Mouse (Mus musculus) limb, embryonic 15.5 days (tissue): ENCODE data around the gene Etfrf1. TPM values are rescaled to one million over a fixed set of nuclear protein-coding genes. Genes with fewer than 3 reads are reported as not detected.

Experiments
- ATAC-seq: fragments of 200-750 bp; cut with Nextera tagmentation; 2 replicates; pipeline ENCODE4 v1.8.0; 2017; ENCODE audit warnings: low read depth, moderate TSS enrichment; ENCODE audit not compliant: insufficient number of reproducible peaks, low FRiP score, low TSS enrichment
- H3K27ac ChIP-seq: fragments of 300-500 bp; sonication (generic); 2 replicates; pipeline ENCODE4 v1.5.1; 2015; ENCODE audit warnings: moderate library complexity, mild to moderate bottlenecking, inconsistent platforms
- H3K27me3 ChIP-seq: fragments of 300-500 bp; sonication (generic); 2 replicates; pipeline ENCODE4 v1.6.1; 2015; ENCODE audit warnings: inconsistent platforms
- H3K36me3 ChIP-seq: fragments of 300-500 bp; sonication (generic); 2 replicates; pipeline ENCODE4 v1.6.1; 2015; ENCODE audit warnings: inconsistent platforms
- H3K4me1 ChIP-seq: fragments of 300-500 bp; sonication (generic); 2 replicates; pipeline ENCODE4 v1.6.1; 2015; ENCODE audit warnings: inconsistent platforms
- H3K4me2 ChIP-seq: fragments of 300-500 bp; sonication (generic); 2 replicates; pipeline ENCODE4 v1.6.1; 2015; ENCODE audit warnings: mild to moderate bottlenecking, inconsistent platforms
- H3K4me3 ChIP-seq: fragments of 300-500 bp; sonication (generic); 2 replicates; pipeline ENCODE4 v1.5.1; 2015; ENCODE audit warnings: mild to moderate bottlenecking, inconsistent platforms
- H3K9ac ChIP-seq: fragments of 300-500 bp; sonication (generic); 2 replicates; pipeline ENCODE4 v1.6.1; 2015; ENCODE audit warnings: inconsistent platforms
- H3K9me3 ChIP-seq: fragments of 300-500 bp; sonication (generic); 2 replicates; pipeline ENCODE4 v1.6.1; 2016; ENCODE audit warnings: inconsistent platforms
- WGBS: fragments of 180-500 bp; shearing (Covaris S2); methylation state at CpG from one replicate; pipeline ENCODE4 v1.1.7; 2015; 5-methylcytosine and 5-hydroxymethylcytosine counted together
- polyA plus RNA-seq: library from polyadenylated mRNA; unstranded; fragments of >200 nt; fragmentation: Nextera tagmentation; extraction: Ambion mirVana; gene quantifications from 2 replicates; pipeline ENCODE4 v1.2.1, GENCODE M21; 2015

Etfrf1 gene
- polyA plus RNA-seq, 1 experiment from 2014 or later: 31.0 TPM

DNA sequence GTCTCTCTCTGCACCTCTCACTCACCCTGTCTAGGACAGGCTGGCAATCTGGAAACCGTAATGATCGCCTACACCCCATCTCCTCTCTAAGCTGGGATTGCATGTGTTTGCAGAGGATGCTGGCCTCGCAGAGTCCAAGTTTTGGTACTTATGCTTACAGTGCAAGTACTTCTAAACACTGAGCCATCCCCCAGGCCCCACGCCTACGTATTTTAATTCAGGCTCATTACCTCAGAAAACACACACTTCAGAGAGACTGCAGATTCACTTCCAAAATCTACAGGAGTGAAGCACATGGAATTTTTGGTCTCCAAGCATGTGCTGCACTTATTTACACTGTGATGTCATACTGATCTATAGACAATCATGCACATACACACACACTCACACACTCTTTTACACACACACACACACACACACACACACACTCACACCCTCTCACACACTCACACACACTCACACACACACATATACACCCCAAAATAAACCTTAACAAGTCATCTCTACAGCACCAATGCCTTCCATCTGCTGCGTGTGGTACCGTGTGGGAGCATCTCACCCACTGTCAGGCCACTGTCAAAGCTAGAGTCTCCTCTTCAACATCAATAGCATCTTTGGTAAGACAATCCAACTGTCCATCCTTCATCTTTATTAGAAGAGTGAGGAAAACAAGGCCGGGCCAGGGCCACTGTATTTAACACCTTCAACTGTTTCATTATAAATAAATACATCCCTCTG lies 12.8 kb upstream of the Etfrf1 start:
- H3K27ac ChIP-seq: no peak overlapping the region
- no peak for ATAC-seq
- H3K36me3 ChIP-seq: no peaks in the 10 kb centered on the region
- H3K4me1 ChIP-seq: no peaks in the 10 kb centered on the region
- H3K9me3 ChIP-seq: no peaks in the 10 kb centered on the region
- H3K4me3 ChIP-seq: no peak overlapping the region
- no peak overlapping the region for H3K9ac ChIP-seq
- 96% methylated on average over 8 of the region's 8 CpGs for WGBS
- no peaks in the 10 kb centered on the region for H3K27me3 ChIP-seq
- H3K4me2 ChIP-seq: no peak overlapping the region

DNA sequence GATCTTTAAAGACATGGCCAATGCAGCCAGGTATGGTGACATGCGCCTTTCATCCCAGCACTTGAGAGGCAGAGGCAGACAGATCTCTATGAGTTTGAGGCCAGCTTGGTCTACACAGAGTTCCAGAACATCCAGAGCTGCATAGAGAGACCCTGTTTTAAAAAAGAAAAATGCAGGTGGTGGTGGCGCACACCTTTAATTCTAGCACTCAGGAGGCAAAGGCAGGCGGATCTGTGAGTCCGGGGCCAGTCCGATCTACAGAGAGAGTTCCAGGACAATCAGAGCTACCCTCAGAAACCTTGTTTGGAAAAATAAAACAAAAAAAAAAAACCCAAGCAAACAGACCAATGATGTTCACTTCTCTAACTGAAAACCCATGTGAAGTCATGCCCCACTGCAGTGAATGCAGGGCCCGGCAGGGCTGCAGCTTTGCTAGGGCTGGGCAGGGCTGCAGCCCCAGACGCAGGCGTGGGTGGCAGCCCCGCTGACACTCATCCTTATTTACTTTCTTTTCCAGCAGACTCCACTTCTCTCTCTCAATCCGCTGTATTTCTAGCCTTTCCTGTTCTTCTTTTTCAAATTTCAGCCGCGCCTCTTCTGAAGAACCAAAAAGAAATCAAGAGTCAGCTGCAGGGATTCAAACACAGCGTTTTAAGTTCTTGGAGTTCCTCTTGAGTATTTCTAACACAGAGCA lies 8.4 kb upstream of the Etfrf1 start:
- no peak overlapping the region for H3K9ac ChIP-seq
- no peak overlapping the region for H3K4me3 ChIP-seq
- ATAC-seq: no peak
- H3K9me3 ChIP-seq: no peaks in the 10 kb centered on the region
- WGBS: 78% methylated on average over 13 of the region's 13 CpGs
- H3K27me3 ChIP-seq: no peaks in the 10 kb centered on the region
- no peak overlapping the region for H3K27ac ChIP-seq
- H3K4me2 ChIP-seq: no peak overlapping the region
- no peaks in the 10 kb centered on the region for H3K36me3 ChIP-seq
- H3K4me1 ChIP-seq: no peaks in the 10 kb centered on the region

DNA sequence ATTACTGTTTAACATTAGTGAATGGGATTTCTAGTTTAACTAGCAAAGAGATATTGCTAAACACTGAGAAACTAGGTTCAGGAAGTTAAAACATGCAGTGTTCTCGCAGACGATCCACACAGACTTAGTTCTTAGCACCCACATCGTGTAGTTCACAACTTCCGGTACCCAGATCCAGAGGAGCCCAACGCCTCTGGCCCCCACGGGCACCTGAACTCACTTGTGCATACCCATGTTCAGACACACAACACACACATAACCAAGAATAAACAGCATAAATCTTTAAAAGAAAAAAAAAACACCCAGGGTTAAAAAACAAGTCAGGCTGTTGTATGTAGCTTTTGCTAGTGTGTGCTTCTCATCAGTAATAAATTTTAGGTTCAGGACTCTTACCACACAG lies 6.5 kb upstream of the Etfrf1 start:
- H3K27me3 ChIP-seq: no peaks in the 10 kb centered on the region
- no peak overlapping the region for H3K4me2 ChIP-seq
- H3K9ac ChIP-seq: no peak overlapping the region
- no peaks in the 10 kb centered on the region for H3K4me1 ChIP-seq
- 74% methylated on average over 6 of the region's 6 CpGs for WGBS
- H3K36me3 ChIP-seq: no peaks in the 10 kb centered on the region
- H3K9me3 ChIP-seq: no peaks in the 10 kb centered on the region
- no peak overlapping the region for H3K27ac ChIP-seq
- no peak overlapping the region for H3K4me3 ChIP-seq
- no peak for ATAC-seq

DNA sequence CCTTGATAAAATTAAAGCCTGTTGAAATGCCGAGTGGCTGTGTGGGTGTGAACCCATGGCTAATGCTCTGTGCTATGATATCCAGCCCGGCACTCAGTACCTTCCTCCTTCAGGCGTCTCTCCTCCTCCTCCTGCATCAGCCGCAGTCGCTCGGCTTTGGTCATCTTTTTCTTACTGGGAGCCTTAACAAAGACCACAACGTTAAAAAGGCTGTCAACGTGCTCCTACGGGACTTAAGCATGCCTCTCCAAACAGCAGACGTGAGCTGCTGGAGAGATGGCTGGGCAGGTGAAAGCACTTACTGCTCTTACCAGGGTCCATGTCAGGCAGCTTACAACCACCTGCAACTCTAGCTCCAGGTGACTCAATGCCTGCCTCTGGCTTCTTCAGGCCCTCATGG lies 5.8 kb upstream of the Etfrf1 start:
- H3K4me3 ChIP-seq: no peak overlapping the region
- WGBS: 78% methylated on average over 10 of the region's 10 CpGs
- no peaks in the 10 kb centered on the region for H3K36me3 ChIP-seq

DNA sequence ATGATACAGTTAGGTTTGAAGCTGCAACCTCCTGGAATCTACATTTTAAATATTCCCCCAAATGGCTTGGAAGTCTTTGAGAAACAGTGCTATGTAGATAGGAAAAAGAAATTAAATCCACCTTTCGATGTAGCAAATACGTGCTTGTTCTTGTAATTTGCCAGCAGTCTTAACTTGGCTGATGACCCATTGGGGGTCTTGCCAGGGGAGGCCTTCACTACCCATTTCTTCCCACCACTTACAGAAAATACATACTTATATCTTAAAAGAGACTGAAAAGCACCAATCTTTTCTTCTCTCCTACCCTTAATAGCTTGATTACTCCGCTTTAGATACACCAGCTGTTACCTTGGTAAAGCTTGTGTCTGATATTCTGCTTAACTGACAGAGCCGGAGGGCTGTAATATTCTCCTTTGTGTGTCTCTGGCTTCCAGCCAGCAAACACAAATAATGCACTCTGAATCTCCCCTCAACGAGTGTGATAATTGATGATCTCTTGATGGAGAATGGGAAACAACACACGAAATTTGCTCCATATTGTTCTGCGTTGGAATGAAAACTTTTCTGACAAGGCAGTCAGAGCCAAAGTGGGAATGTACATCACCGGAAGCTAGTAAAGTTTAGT lies 766 bp upstream of the Etfrf1 start:
- Histone ChIP-seq H3K4me3 (peak overlapping the region; percentile 64), H3K9me3 (no peaks in the 10 kb centered on the region), H3K36me3 (no peaks in the 10 kb centered on the region), H3K9ac (no peak overlapping the region; the same call in 1 of the 2 replicates), H3K4me2 (peak overlapping the region; percentile 75), H3K27me3 (no peaks in the 10 kb centered on the region), H3K27ac (peak overlapping the region; percentile 71), H3K4me1 (peaks cover 13% of the 10 kb centered on the region)
- WGBS: 36% methylated on average over 8 of the region's 8 CpGs
- ATAC-seq: no peak

More for the DNA sequence above, 5.8 kb upstream of the Etfrf1 start:
- Histone ChIP-seq H3K4me1 (peaks cover 2% of the 10 kb centered on the region; the same call in 1 of the 2 replicates), H3K9me3 (no peaks in the 10 kb centered on the region), H3K9ac (no peak overlapping the region), H3K27me3 (no peaks in the 10 kb centered on the region), H3K4me2 (no peak overlapping the region), H3K27ac (no peak overlapping the region)
- ATAC-seq: no peak

DNA sequence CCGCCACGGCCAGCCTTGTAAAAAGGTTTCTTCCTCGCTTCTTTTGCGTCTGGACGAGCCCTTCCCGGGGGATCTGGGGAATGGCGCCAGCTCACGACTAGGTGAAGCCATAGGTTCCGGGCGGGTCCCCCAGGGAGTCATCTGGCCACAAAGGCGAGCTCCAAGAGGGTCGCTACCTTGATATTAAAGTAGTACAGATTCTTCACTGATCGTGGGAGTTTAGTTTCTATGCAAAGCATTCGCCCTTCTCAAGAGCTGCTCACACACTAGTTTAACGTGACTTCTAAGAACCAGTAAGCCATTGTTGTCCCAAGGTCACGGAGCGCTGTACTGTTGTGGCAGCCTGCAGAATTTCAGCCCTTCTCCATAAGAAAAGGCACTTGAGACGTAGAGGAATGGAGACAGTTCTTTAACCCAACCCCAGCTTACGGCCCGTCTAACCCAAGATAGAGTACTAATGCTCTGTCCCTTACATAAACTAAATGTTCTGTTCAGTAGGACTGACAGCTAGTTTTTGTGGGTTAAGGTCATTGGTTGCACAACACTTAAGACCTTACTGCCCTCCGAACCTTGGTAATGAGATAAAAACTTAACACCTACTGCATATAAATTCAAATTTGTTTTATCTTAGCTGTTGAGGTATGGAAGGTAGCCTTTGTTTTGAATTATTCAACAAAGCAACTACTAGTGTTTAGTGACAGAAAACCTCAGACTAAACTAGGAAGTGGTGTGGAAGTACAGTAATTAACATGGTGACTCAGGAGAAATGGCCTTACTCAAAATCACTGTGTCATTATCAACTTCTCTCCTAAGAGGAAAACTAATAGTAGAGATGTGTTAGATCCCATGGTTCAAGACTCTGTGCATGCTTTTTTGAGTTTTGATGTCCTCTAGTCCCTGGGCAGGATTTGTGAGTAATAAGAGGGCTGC lies 707 bp downstream of the Etfrf1 start:
- Histone ChIP-seq H3K9me3 (no peaks in the 10 kb centered on the region), H3K4me3 (peak overlapping the region; percentile 64), H3K27me3 (no peaks in the 10 kb centered on the region), H3K4me2 (peak overlapping the region; percentile 75), H3K27ac (peak overlapping the region; percentile 94), H3K9ac (peak overlapping the region; percentile 61), H3K36me3 (peaks cover 5% of the 10 kb centered on the region; the same call in 1 of the 2 replicates), H3K4me1 (peaks cover 13% of the 10 kb centered on the region)
- WGBS: 3% methylated on average over 21 of the region's 21 CpGs
- ATAC-seq: no peak

DNA sequence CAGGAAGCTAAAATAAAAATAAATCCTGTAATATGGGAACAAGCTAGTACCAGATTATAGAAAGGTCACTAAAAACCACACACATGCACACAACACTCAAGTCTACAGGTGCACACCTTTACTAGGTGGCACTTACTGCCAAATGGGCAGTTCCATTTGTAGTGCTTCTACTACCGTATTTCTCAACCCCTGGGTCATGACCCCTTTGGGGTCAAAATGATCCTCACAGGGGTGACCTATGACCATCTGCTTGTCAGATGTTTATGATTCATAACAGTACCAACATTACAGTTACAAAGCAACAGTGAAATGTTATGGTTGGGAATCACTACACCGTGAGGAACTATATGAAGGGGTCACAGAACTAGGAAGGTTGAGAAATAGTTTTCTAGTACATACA lies 3.0 kb downstream of the Etfrf1 start:
- 86% methylated on average over 2 of the region's 2 CpGs for WGBS
- ATAC-seq: no peak
- Histone ChIP-seq H3K4me2 (no peak overlapping the region), H3K27me3 (no peaks in the 10 kb centered on the region), H3K4me3 (no peak overlapping the region), H3K4me1 (peaks cover 13% of the 10 kb centered on the region), H3K9me3 (no peaks in the 10 kb centered on the region), H3K27ac (no peak overlapping the region), H3K9ac (no peak overlapping the region), H3K36me3 (peaks cover 11% of the 10 kb centered on the region)

DNA sequence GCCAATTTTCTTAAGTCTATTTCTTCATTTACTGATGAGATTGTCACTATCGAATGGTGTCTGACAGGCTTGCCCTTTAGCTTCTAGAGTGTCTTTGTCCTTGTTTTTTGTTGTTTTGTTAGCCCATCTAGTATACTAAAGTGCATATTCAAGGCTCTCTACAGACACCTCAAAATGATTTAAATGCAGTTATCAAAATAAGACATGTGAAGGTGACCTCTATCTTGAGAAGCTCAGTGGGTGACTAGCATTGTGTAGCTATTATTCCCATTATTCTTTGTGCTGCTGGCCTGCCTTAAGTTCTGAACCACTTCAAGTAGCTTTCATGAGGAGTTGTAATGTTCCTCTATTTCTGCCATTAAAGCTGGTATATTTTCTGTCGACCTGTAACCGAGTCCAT lies 4.9 kb downstream of the Etfrf1 start:
- H3K27me3 ChIP-seq: no peaks in the 10 kb centered on the region
- H3K4me1 ChIP-seq: peaks cover 7% of the 10 kb centered on the region; the same call in 1 of the 2 replicates
- H3K4me3 ChIP-seq: no peak overlapping the region
- ATAC-seq: no peak
- H3K27ac ChIP-seq: no peak overlapping the region
- WGBS: 91% methylated on average over 3 of the region's 3 CpGs
- peaks cover 15% of the 10 kb centered on the region for H3K36me3 ChIP-seq
- no peak overlapping the region for H3K4me2 ChIP-seq
- H3K9ac ChIP-seq: no peak overlapping the region
- H3K9me3 ChIP-seq: no peaks in the 10 kb centered on the region

DNA sequence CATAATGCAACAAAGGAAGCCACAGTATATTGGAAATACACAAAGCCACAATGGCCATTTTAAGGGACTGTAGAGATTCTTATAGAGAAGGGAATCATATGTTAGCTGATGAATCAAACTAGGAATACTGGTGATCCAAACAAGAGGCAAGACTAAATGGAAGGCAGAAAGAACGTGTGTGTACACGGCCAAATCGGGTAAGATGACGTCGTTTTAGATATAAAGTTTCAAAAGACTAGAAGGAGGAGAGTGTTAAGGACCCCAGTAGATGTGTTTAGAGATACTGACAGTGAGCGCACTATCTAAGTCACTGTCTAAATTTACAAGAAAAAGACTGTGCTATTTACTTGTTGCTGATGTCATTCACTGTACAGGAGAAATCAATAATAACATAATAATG lies 13.3 kb downstream of the Etfrf1 start:
- Histone ChIP-seq H3K27me3 (no peaks in the 10 kb centered on the region), H3K9ac (no peak overlapping the region), H3K36me3 (peaks cover 6% of the 10 kb centered on the region; the same call in 1 of the 2 replicates), H3K27ac (no peak overlapping the region), H3K4me1 (no peaks in the 10 kb centered on the region), H3K4me2 (no peak overlapping the region), H3K4me3 (no peak overlapping the region), H3K9me3 (no peaks in the 10 kb centered on the region)
- ATAC-seq: no peak
- WGBS: 91% methylated on average over 6 of the region's 6 CpGs

DNA sequence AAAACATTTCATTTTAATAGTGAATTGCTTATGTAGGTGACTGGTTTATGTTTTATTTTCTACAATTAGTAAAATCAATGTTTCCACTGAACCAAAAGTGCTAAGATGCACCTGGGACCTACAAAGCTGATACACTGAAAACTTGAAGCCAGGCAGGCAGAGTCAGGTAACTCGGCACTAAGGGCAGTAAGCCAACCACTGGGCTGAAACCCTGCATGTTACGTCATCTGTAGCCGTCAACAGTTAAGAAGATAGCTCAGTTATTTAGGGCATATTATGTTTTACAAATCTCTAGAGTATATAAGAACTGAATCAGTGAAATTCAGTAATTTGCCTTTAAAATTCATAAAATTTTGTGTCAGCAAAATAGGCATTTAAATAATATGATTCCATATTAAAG lies 15.4 kb downstream of the Etfrf1 start:
- peaks cover 11% of the 10 kb centered on the region for H3K36me3 ChIP-seq
- no peak overlapping the region for H3K9ac ChIP-seq
- no peak overlapping the region for H3K27ac ChIP-seq
- H3K9me3 ChIP-seq: no peaks in the 10 kb centered on the region
- H3K4me1 ChIP-seq: no peaks in the 10 kb centered on the region
- no peak overlapping the region for H3K4me2 ChIP-seq
- no peaks in the 10 kb centered on the region for H3K27me3 ChIP-seq
- no peak for ATAC-seq
- H3K4me3 ChIP-seq: no peak overlapping the region
- 58% methylated on average over 3 of the region's 3 CpGs for WGBS

DNA sequence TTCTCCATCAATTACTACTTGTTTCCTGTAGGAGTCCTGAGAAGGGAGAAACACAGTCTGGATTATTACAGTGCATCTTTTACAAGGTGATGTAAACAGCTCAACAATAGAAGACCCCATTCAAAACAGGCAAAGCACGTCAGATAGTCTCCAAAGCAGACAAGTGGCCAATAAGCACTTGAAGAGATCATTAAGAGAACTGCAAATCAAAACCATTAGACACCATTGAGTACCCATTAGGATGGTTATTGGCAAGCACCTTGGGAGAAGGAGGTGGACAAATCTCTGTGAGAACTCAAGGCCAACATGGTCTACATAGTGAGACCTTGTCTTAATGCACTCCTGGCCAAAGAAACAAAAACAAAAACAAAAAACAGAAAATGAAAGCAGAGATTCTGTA lies 23.5 kb downstream of the Etfrf1 start:
- Histone ChIP-seq H3K4me3 (no peak overlapping the region), H3K36me3 (peaks cover 12% of the 10 kb centered on the region), H3K4me1 (no peaks in the 10 kb centered on the region), H3K4me2 (no peak overlapping the region), H3K9me3 (no peaks in the 10 kb centered on the region), H3K9ac (no peak overlapping the region), H3K27me3 (no peaks in the 10 kb centered on the region), H3K27ac (no peak overlapping the region)
- ATAC-seq: no peak
- 74% methylated on average over 1 of the region's 1 CpGs for WGBS
